Mouse (Mus musculus): ENCODE measurements around the gene Gm14597. TPM values are rescaled to one million over a fixed set of nuclear protein-coding genes. Genes with fewer than 3 reads are reported as not detected.

Gm14597 gene
- not detected for total RNA-seq (2023)

DNA sequence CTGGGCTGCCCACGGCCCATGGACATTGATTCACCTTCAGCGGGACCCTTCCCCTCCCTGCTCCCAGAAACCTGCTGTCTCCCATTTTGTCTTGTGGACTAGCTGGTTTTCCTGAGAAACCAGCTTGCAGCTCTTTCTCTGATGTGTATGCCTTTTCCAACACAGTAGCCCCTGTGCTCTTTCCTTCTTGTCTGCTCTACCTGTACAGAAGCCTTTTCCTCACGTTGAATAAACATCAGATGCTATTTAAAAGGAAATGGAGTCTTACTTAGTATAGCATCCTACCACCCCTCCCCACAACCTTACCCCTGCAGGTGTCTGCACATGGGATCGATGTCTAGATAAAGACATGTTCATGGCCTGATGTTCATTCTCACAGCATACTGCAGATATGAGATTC is at the start of gene Gm14597:
Gene Gm14597 (minus strand): TSS at position 101 of the 400 bp plus-strand sequence.

GRCm38 (mm10) chrX:53642980-53643961 is 34.5 kb upstream of the Gm14597 start, which contains the start of gene Rtl8a:
Gene Rtl8a, minus strand, starts transcription at chrX:53643682.

GRCm38 (mm10) chrX:53607242-53608121 is 1.3 kb downstream of the Gm14597 start, which contains the start of gene Rtl8c:
Gene Rtl8c, plus strand, starts transcription at chrX:53608032.

Other genes with a start within 250 kb of the Gm14597 start
- 7.5 TPM for gene Mospd1, start 238.5 kb downstream of the Gm14597 start, total RNA-seq (2023)
- not detected for gene Etd, start 174.1 kb downstream of the Gm14597 start, total RNA-seq (2023)
- 8.5 TPM for gene Rtl8c, start 947 bp downstream of the Gm14597 start, total RNA-seq (2023)
- gene Rtl8a, start 34.7 kb upstream of the Gm14597 start, total RNA-seq (2023): 15.5 TPM
- 24.6 TPM for gene Rtl8b, start 61.4 kb upstream of the Gm14597 start, total RNA-seq (2023)
- gene 4930502E18Rik, start 115.8 kb upstream of the Gm14597 start, total RNA-seq (2023): not detected
- gene 1700013H16Rik, start 148.9 kb upstream of the Gm14597 start, total RNA-seq (2023): not detected
- gene Zfp36l3, start 167.4 kb upstream of the Gm14597 start, total RNA-seq (2023): not detected
- gene Xlr, start 188.7 kb upstream of the Gm14597 start, total RNA-seq (2023): 0.80 TPM